Mouse (Mus musculus) embryonic fibroblast, embryonic 13.5 days (primary cell): Measurements from ENCODE around the gene Usp18. TPM values are rescaled to one million over a fixed set of nuclear protein-coding genes. Genes with fewer than 3 reads are reported as not detected.
A peak's percentile ranks its signal among the peaks of the same experiment; 100 is the strongest.

Experiments
- H3K27ac ChIP-seq: 2 replicates; pipeline ENCODE4 v1.5.1; 2012; ENCODE audit warnings: low read length, control low read depth, inconsistent platforms; ENCODE audit not compliant: insufficient read depth
- H3K4me1 ChIP-seq: 2 replicates; pipeline ENCODE4 v1.6.1; 2011; ENCODE audit warnings: low read length; ENCODE audit not compliant: control insufficient read depth, insufficient read depth
- H3K4me3 ChIP-seq: 2 replicates; pipeline ENCODE4 v1.5.1; 2011; ENCODE audit warnings: mild to moderate bottlenecking, control low read depth, low read length; ENCODE audit not compliant: insufficient read depth
- CTCF ChIP-seq: IDR thresholded peaks from 2 replicates; pipeline ENCODE4 v1.5.1; 2011; ENCODE audit warnings: mild to moderate bottlenecking, control low read depth, low read length, moderate library complexity, borderline replicate concordance; ENCODE audit not compliant: insufficient read depth
- POLR2A ChIP-seq: IDR thresholded peaks from 2 replicates; pipeline ENCODE4 v1.6.1; 2011; ENCODE audit warnings: low read depth, mild to moderate bottlenecking, control low read depth, low read length, moderate library complexity
- polyA plus RNA-seq: library from polyadenylated mRNA; stranded (reverse); fragments of >200 nt; gene quantifications from 2 replicates; pipeline ENCODE4 v1.2.4, GENCODE M21; 2011; ENCODE audit warnings: low read depth; ENCODE audit not compliant: missing spikeins, insufficient read length

The Usp18 gene
- polyA plus RNA-seq, 1 experiment: 9.1 TPM

DNA sequence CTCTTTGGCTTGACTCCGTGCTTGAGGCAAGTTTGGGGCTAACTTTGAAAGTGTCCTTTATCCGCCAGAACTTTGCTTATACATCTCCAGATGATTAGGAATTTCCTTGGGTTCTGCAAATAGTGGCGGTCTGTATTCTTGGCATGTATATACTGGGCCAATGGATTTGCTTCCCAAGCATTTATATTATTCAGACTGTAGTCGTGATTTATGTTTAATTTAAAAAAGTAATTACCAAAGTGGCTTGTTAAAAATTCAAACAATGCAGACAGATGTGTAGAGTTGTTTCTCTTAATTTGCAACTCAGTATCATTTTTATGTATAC, 293 bp downstream of the Usp18 start:
- Histone ChIP-seq H3K4me1 (no peaks in the 10 kb centered on the region; the same call in 1 of the 2 replicates), H3K4me3 (peak overlapping the region; percentile 84), H3K27ac (no peak overlapping the region)
- TF ChIP-seq POLR2A (no peak), CTCF (no peak)

DNA sequence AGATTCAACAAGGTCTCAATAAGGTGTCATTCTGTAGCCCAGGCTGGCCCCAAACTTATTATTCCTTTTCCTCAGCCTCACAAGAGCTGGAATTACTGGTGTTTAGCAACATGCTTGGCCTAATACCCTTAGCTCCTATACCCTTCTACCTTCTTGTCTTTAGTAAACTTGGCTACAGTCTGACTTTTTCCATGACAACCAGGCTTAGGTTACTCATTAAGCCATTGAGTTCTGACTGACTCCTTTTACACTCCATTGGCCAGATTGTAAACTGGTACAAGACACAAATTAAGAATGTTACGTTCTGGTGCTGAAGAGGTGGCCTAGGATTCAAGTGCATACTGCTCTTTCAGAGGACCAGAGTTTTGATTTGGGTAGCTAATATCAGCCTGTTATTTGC, 4.7 kb downstream of the Usp18 start:
- no peak overlapping the region for H3K27ac ChIP-seq
- H3K4me3 ChIP-seq: no peak overlapping the region
- no peaks in the 10 kb centered on the region; the same call in 1 of the 2 replicates for H3K4me1 ChIP-seq
- TF ChIP-seq CTCF: no peak
- TF ChIP-seq POLR2A: no peak

DNA sequence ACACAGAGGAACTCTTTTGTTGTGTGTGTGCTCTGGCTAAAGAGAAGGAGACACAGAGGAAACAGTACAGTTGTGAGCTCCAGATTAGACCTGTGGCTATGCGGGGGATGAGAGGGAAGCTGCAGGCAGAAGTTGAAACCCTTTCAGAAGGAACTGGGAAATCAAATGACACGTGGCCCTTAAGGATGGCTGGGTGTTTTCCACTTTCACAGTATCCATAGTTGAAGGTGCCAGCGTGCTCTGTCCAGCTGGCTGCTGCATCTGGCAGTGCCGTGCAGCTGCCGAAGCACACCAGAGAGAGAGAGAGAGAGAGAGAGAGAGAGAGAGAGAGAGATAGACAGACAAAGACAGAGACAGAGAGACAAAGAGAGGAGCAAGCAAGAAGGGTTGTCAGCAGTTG, 5.5 kb downstream of the Usp18 start:
- Histone ChIP-seq H3K4me1 (no peaks in the 10 kb centered on the region; the same call in 1 of the 2 replicates), H3K27ac (no peak overlapping the region), H3K4me3 (no peak overlapping the region)
- no peak for TF ChIP-seq POLR2A
- TF ChIP-seq CTCF: no peak

DNA sequence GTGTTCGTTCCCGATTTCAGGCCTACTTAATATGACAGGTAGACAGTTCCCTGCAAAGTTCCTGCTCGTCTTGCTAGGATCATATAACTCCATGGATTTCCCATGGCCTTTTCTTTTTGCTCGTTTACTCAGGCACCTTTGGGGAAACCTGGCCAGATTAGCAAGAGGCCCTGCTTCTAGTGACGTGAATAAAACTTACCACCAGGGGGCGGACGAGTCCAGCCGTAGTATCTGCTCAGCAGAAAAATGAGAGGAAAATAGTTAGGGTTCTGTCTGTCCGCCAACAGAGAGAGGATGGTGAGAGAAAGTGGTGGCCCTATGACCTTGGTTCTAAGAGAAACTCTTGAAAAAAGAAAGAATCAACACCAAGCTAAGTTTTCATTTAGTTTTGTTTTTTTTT, 14.8 kb downstream of the Usp18 start:
- TF ChIP-seq CTCF (no peak), POLR2A (no peak)
- Histone ChIP-seq H3K4me3 (no peak overlapping the region), H3K27ac (no peak overlapping the region), H3K4me1 (no peaks in the 10 kb centered on the region)

DNA sequence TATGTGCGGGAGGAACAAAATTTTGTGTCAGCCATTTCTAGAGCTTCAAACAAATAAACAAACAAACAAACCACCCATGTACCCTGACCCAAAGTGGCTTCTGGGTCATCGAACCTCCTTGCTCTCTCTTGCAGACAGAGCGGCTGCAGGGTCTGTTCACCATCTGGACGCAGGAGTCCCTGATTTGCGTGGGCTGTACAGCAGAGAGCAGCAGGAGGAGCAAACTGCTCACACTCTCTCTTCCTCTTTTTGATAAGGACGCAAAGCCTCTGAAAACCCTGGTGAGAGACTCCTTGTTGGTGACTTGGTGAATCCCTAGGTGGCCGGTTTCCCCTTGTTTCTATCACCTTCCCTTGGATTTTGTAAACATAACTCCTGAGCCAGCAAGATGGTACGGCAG, 15.5 kb downstream of the Usp18 start:
- H3K27ac ChIP-seq: no peak overlapping the region
- H3K4me1 ChIP-seq: no peaks in the 10 kb centered on the region
- no peak overlapping the region for H3K4me3 ChIP-seq
- TF ChIP-seq CTCF (no peak), POLR2A (no peak)

DNA sequence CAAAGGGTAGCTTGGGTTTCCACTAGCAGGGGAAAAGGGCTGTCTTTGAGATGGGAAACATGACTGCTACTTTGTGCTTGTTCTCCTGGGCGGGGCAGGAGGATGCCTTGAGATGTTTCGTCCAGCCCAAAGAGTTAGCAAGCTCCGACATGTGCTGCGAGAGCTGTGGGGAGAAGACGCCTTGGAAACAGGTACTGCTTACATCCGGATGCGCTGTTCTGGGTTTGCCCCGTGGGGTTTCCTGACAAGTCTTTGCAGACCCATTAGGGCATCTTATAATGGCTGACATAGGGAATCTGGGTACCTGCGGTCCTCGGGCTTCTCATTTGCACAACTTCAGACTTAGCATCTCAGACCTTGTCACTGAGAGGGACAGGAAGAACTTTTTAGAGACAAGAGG, 16.3 kb downstream of the Usp18 start:
- H3K4me1 ChIP-seq: no peaks in the 10 kb centered on the region
- H3K4me3 ChIP-seq: no peak overlapping the region
- H3K27ac ChIP-seq: no peak overlapping the region
- TF ChIP-seq CTCF: no peak
- TF ChIP-seq POLR2A: no peak

DNA sequence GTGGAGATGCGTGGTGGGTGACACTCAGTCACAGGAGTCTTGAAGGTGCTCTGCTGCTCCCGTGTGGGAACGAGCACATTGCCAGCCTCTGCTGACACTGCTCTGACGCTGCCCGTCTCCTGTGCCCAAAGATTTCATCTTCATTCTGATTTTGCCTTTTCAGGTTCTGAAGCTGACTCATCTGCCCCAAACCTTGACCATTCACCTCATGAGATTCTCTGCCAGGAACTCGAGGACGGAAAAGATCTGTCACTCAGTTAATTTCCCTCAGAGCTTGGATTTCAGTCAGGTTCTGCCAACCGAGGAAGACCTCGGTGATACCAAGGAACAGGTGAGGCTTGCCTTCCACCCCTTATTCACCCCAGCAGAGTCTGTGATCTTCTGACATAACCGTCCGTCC, 16.8 kb downstream of the Usp18 start:
- TF ChIP-seq CTCF: no peak
- no peak for TF ChIP-seq POLR2A
- Histone ChIP-seq H3K4me3 (no peak overlapping the region), H3K4me1 (no peaks in the 10 kb centered on the region), H3K27ac (no peak overlapping the region)

DNA sequence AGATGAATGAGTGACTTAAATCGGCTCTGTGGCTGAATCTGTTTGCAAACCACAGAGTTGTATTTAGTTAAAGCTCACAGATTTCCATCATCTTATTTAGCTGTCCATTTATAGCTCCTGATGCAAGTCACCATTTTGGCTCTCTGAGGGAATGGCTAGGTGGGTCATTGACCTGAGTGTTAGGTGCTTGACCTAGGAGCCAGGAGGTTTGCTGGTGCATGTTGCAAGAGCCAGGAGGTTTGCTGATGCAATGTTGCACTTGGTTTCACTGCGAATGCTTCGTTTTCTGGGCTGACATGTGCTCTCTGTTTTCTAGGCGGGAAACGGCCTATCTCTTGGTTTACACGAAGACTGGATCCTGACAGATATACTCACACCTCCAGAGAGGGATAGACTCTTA, 24.4 kb downstream of the Usp18 start:
- Histone ChIP-seq H3K4me3 (no peak overlapping the region), H3K4me1 (no peaks in the 10 kb centered on the region), H3K27ac (no peak overlapping the region)
- no peak for TF ChIP-seq POLR2A
- TF ChIP-seq CTCF: no peak

DNA sequence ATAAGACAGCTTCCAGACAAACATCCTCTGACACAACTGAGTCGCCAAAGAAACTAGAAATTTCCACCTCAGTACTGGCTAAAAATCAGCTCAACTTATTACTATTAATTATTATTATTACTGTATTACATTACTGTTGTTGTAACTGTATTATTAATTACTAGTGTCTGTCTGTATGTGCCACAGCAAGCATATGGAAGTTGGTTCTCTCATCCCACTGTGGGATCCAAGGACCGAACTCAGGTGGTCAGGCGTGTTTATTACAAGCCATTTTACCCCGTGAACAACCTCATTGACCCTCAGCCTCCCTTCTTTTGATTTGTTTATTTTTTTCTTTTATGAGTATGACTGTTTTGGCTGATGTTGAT, 26.0 kb downstream of the Usp18 start:
- H3K4me3 ChIP-seq: no peak overlapping the region
- no peak overlapping the region for H3K27ac ChIP-seq
- no peaks in the 10 kb centered on the region for H3K4me1 ChIP-seq
- TF ChIP-seq POLR2A (no peak), CTCF (no peak)

DNA sequence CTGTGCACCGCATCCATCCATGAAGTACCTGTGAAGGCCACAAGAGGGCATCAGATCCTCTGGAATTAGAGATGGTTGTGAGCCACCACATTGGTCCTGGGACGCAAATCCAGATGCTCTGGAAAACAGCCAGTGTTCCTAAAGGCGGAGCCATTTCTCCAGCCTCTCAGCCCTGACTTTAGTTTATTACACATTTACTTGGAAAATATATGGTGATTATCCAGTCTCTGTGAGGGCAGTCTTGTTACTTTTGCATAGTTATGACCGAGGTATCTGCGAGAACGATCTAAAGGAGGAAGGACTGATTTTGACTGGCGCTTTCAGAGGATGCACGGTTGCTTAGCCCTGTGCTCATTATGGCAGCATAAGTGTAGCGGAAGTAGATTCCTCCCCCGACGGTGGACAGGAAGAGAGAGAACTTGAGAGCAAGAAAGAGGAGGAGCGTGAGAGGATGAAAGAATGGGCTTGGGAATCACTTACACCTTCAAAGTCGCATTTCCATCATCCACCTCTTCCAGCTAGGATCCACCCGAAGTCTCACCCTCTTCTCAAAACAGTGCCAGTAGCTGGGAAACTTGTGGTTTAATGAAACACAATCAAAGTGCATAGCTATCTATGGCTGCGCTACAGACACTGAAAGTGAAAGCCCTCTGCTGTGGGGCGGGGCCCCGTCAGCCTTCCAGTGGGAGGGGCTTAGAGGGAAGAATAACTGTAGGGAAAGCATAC, 26.5 kb downstream of the Usp18 start:
- no peaks in the 10 kb centered on the region for H3K4me1 ChIP-seq
- peak overlapping the region; percentile 58 for H3K4me3 ChIP-seq
- H3K27ac ChIP-seq: peak overlapping the region; percentile 84
- TF ChIP-seq POLR2A (peak; percentile 52; the same call in 1 of the 2 replicates), CTCF (peak; percentile 17; the same call in 1 of the 2 replicates)

DNA sequence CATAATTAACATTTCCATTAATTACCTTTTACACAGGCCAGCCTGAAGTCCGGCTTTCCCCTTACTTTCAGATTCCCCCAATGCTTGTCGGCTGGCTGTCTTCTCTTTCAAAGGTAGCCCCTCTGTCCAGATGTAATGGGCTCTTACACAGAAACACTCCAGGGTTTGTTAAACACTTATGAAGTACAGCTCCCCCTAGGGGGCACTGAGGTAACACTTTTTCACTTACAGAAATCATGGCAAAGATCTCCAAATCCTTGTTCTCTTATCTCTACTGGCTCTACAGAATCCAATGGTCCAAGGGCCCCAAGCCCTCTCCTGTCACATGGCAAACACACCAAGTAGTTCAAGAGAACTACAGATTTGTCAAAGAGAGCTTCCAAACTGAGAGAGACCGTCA, 28.6 kb downstream of the Usp18 start:
- TF ChIP-seq CTCF (no peak), POLR2A (no peak)
- Histone ChIP-seq H3K27ac (no peak overlapping the region), H3K4me3 (no peak overlapping the region), H3K4me1 (no peaks in the 10 kb centered on the region)
